Mouse (Mus musculus) lung, postnatal 0 days (tissue): ENCODE measurements around the gene Rho. TPM values are rescaled to one million over a fixed set of nuclear protein-coding genes. Genes with fewer than 3 reads are reported as not detected.

Source experiments
- ATAC-seq: fragments of 200-750 bp; cut with Nextera tagmentation; 2 replicates; pipeline ENCODE4 v1.8.0; 2017; ENCODE audit warnings: moderate library complexity
- DNase-seq: peaks from one replicate; pipeline ENCODE4 v3.0.0-alpha.2; 2016; ENCODE audit warnings: low spot score
- H3K27ac ChIP-seq: fragments of 300-500 bp; sonication (generic); 2 replicates; pipeline ENCODE4 v1.5.1; 2014; ENCODE audit warnings: antibody characterized with exemption, mild to moderate bottlenecking, low read length, mixed read lengths
- H3K27me3 ChIP-seq: fragments of 300-500 bp; sonication (generic); replicated peaks from 2 replicates; pipeline ENCODE4 v1.6.1; 2014; ENCODE audit warnings: low read length, mixed read lengths; ENCODE audit not compliant: insufficient read depth
- H3K36me3 ChIP-seq: fragments of 300-500 bp; sonication (generic); 2 replicates; pipeline ENCODE4 v1.6.1; 2014; ENCODE audit warnings: low read length, mixed read lengths; ENCODE audit not compliant: insufficient read depth
- H3K4me1 ChIP-seq: fragments of 300-500 bp; sonication (generic); 2 replicates; pipeline ENCODE4 v1.6.1; 2014; ENCODE audit warnings: antibody characterized with exemption, low read depth, low read length, mixed read lengths; ENCODE audit not compliant: insufficient read depth
- H3K4me2 ChIP-seq: fragments of 300-500 bp; sonication (generic); replicated peaks from 2 replicates; pipeline ENCODE4 v1.6.1; 2014; ENCODE audit warnings: low read depth, mild to moderate bottlenecking, low read length, moderate library complexity, mixed read lengths
- H3K4me3 ChIP-seq: fragments of 300-500 bp; sonication (generic); 2 replicates; pipeline ENCODE4 v1.5.1; 2014; ENCODE audit warnings: low read depth, low read length
- H3K9ac ChIP-seq: fragments of 300-500 bp; sonication (generic); replicated peaks from 2 replicates; pipeline ENCODE4 v1.6.1; 2014; ENCODE audit warnings: low read depth, mild to moderate bottlenecking
- H3K9me3 ChIP-seq: fragments of 300-500 bp; sonication (generic); 2 replicates; pipeline ENCODE4 v1.6.1; 2016; ENCODE audit warnings: low read length, mixed read lengths
- CTCF ChIP-seq: IDR thresholded peaks from 2 replicates; pipeline ENCODE4 v1.5.1; 2016; ENCODE audit warnings: antibody characterized with exemption, mild to moderate bottlenecking
- EP300 ChIP-seq: IDR thresholded peaks from 2 replicates; pipeline ENCODE4 v1.6.1; 2016; ENCODE audit warnings: antibody characterized with exemption, mild to moderate bottlenecking, control low read depth
- WGBS: fragments of 180-500 bp; shearing (Covaris S2); extraction: QIAGEN DNeasy Blood & Tissue Kit; methylation state at CpG from one replicate; pipeline ENCODE4 v1.1.7; 2014; 5-methylcytosine and 5-hydroxymethylcytosine counted together
- polyA plus RNA-seq: library from polyadenylated mRNA; unstranded; fragments of >200 nt; fragmentation: Nextera tagmentation; extraction: Ambion mirVana; gene quantifications from 2 replicates; pipeline ENCODE4 v1.2.1, GENCODE M21; 2015

The Rho gene
- polyA plus RNA-seq, 1 experiment from 2014 or later: 0.04 TPM

- WGBS: 69% methylated on average over 3 of the region's 3 CpGs
- ATAC-seq (no peak), DNase-seq (no peak)
- H3K36me3 ChIP-seq: no peaks in the 10 kb centered on the region
- no peak overlapping the region for H3K9ac ChIP-seq
- no peaks in the 10 kb centered on the region for H3K9me3 ChIP-seq
- H3K27ac ChIP-seq: peak overlapping the region; percentile 55
- no peak for TF ChIP-seq CTCF
- no peak for TF ChIP-seq EP300
- H3K4me1 ChIP-seq: peaks cover 10% of the 10 kb centered on the region; the same call in 1 of the 2 replicates
- H3K4me3 ChIP-seq: no peak overlapping the region
- no peak overlapping the region for H3K4me2 ChIP-seq
- no peaks in the 10 kb centered on the region for H3K27me3 ChIP-seq
Observed at GRCm38 (mm10) chr6:115909052-115909451, 22.5 kb upstream of the Rho start.

GRCm38 (mm10) chr6:115909940-115910339, 21.6 kb upstream of the Rho start:
- no peak overlapping the region for H3K9ac ChIP-seq
- 33% methylated on average over 8 of the region's 8 CpGs for WGBS
- ATAC-seq: peak; percentile 95
- H3K27ac ChIP-seq: peak overlapping the region; percentile 74
- peak; percentile 10; the same call in 1 of the 2 replicates for TF ChIP-seq CTCF
- TF ChIP-seq EP300: peak; percentile 96
- H3K4me2 ChIP-seq: no peak overlapping the region
- no peak overlapping the region for H3K4me3 ChIP-seq
- no peaks in the 10 kb centered on the region for H3K9me3 ChIP-seq
- H3K36me3 ChIP-seq: no peaks in the 10 kb centered on the region
- peaks cover 10% of the 10 kb centered on the region; the same call in 1 of the 2 replicates for H3K4me1 ChIP-seq
- peak; percentile 89 for DNase-seq
- no peaks in the 10 kb centered on the region for H3K27me3 ChIP-seq

DNA sequence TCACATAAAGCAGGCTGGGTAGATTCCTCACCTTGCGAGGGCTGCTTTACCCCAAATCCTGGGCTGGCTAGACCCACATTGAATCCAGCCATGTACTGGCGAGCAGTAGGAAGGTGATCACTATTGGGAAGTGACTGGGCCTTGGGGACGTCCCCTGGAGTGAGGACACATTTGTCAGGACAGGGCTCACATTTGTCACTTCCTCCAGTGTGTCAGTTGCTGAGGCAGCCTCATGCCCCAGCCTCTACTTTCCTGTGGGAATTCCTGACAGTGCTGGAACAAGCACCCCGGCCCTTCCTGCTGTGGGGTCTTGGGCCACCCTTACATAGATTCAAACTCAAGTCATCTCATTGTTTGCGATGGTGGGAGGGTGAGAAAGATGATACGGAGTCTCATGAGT, 19.8 kb upstream of the Rho start:
- 62% methylated on average over 6 of the region's 6 CpGs for WGBS
- no peaks in the 10 kb centered on the region for H3K27me3 ChIP-seq
- H3K4me3 ChIP-seq: no peak overlapping the region
- TF ChIP-seq EP300: no peak
- TF ChIP-seq CTCF: no peak
- no peaks in the 10 kb centered on the region for H3K36me3 ChIP-seq
- DNase-seq (no peak), ATAC-seq (no peak)
- H3K9me3 ChIP-seq: no peaks in the 10 kb centered on the region
- no peak overlapping the region for H3K9ac ChIP-seq
- H3K27ac ChIP-seq: no peak overlapping the region
- H3K4me2 ChIP-seq: no peak overlapping the region
- H3K4me1 ChIP-seq: peaks cover 2% of the 10 kb centered on the region; the same call in 1 of the 2 replicates

GRCm38 (mm10) chr6:115913482-115913881, 18.1 kb upstream of the Rho start:
- ATAC-seq: no peak
- 82% methylated on average over 10 of the region's 10 CpGs for whole genome bisulfite sequencing
- H3K36me3 ChIP-seq: no peaks in the 10 kb centered on the region
- H3K27me3 ChIP-seq: no peaks in the 10 kb centered on the region
- TF ChIP-seq EP300: no peak
- no peak for TF ChIP-seq CTCF
- no peak overlapping the region for H3K4me2 ChIP-seq
- no peak overlapping the region for H3K27ac ChIP-seq
- no peaks in the 10 kb centered on the region for H3K9me3 ChIP-seq
- H3K4me3 ChIP-seq: no peak overlapping the region
- peaks cover 2% of the 10 kb centered on the region; the same call in 1 of the 2 replicates for H3K4me1 ChIP-seq
- DNase-seq: no peak
- H3K9ac ChIP-seq: no peak overlapping the region

DNA sequence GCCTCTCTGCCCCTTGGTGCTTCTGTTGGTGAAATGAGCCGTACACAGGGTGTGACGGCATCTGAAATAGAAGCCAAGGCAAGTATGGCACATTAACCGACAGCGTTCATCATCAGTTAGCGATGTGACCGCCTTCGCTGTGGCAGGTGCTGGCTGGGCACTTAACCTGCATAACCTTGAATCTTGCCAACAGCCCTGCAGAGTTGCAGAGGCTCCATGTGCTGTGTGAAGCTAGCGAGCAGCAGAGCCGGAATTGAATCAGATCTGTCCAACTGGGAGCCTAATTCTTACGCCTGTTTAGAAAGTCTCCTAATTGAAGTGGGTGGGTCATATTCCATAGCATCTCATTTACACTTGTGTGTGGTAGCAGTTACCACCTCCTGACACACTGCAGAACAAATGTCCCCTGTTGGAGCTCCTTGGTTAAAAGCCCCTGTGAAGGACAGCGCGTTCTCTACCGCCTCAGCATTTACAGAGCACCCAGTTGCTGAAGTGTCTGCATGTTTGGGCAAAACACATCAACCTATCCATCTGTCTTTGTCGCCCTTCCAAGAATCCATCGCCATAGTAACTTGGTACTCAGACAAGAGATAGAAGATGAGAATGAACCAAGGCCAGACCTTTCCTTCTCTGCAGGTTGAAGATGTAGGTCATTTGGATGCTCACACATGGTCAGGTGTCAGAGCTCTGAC, 16.9 kb upstream of the Rho start:
- whole genome bisulfite sequencing: 87% methylated on average over 15 of the region's 15 CpGs
- Histone ChIP-seq H3K4me1 (peaks cover 2% of the 10 kb centered on the region; the same call in 1 of the 2 replicates), H3K27ac (no peak overlapping the region), H3K27me3 (no peaks in the 10 kb centered on the region), H3K36me3 (no peaks in the 10 kb centered on the region), H3K9ac (no peak overlapping the region), H3K9me3 (no peaks in the 10 kb centered on the region), H3K4me3 (no peak overlapping the region), H3K4me2 (no peak overlapping the region)
- DNase-seq (no peak), ATAC-seq (no peak)
- no peak for TF ChIP-seq CTCF
- TF ChIP-seq EP300: no peak

GRCm38 (mm10) chr6:115915601-115916445, 15.7 kb upstream of the Rho start:
- ATAC-seq (no peak), DNase-seq (no peak)
- Histone ChIP-seq H3K27me3 (no peaks in the 10 kb centered on the region), H3K4me3 (no peak overlapping the region), H3K4me1 (peaks cover 2% of the 10 kb centered on the region; the same call in 1 of the 2 replicates), H3K27ac (no peak overlapping the region), H3K4me2 (no peak overlapping the region), H3K9me3 (no peaks in the 10 kb centered on the region), H3K36me3 (no peaks in the 10 kb centered on the region), H3K9ac (no peak overlapping the region)
- WGBS: 53% methylated on average over 17 of the region's 17 CpGs
- TF ChIP-seq EP300: no peak
- TF ChIP-seq CTCF: no peak
